Mouse (Mus musculus) right cerebral cortex, postnatal 36 days (tissue): ENCODE measurements at regions not wholly inside any gene's neighbourhood (a gene's known extent, or its start where the extent isn't known, plus 50 kb on each side); places are given as distances from the start of the nearest gene placed in this dataset.
A peak's percentile ranks its signal among the peaks of the same experiment; 100 is the strongest.

ENCODE experiments used
- DNase-seq, 2 experiments: peaks; one replicate each; pipeline ENCODE4 v3.0.0; 2022; ENCODE audit warnings: low spot score in 2 of 2, mixed read lengths in 1 of 2

GRCm38 (mm10) chr6:94413987-94414360, 86.2 kb upstream of the Slc25a26 start:
- no peak for DNase-seq

DNA sequence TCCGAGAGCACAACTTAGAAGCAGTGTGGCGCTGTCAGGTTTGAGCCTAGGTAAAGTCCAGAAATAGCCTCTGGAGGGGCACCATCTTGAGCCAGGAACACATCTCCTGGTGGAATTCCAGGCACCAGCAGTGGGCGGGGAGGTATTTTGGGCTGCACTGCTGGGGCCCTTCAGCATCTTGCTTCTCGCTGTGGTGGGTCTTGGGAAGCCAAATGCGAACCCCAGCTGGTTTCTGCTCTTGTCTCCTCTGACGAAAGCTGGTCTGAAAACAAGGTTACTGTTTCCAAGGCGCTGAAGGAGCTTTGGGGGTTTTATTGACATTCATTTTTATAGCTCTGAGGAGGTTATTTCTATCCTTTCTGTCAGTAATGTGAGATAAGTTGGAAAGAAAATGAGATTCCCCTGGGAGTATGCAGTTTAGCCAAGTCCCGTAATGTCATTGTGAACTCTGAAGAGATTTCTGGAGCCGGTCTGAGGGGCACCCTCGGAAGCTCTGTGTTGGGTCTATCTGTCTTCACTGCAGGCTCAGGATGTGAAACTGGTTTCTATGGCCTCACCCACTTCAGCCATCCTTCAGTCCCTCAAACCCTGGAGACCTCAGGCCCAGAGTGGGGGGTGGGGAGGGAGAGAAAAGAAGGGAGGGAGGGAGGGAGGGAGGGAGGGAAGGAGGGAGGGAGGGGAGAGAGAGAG, 86.7 kb upstream of the Slc25a26 start:
- DNase-seq, result peak; percentile 14 to 16

DNA sequence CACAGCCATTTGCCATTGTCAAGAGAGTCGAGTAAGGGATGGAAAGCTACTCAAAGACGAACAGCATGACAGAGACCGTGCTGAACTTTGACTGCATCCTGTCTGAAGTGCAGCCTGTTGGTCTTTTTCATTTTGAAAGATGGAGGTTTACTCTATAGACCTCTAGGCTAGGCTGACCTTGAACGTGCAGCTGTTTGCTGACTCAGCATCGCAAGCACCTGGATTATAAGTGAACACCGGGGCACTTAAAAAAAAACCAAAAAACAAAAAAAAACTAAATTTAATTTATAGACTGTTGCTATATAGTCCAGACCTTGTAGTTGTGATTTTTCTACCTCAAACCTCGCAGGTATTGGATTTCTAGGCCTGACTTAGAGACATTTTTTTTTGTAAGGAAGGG, 87.8 kb upstream of the Slc25a26 start:
- no peak for DNase-seq

GRCm38 (mm10) chr6:94410480-94410879, 89.7 kb upstream of the Slc25a26 start:
- DNase-seq, result no peak

GRCm38 (mm10) chr6:94408996-94409395, 91.1 kb upstream of the Slc25a26 start:
- no peak for DNase-seq

- DNase-seq, result no peak
Observed at GRCm38 (mm10) chr6:94407751-94408150, 92.4 kb upstream of the Slc25a26 start.

DNA sequence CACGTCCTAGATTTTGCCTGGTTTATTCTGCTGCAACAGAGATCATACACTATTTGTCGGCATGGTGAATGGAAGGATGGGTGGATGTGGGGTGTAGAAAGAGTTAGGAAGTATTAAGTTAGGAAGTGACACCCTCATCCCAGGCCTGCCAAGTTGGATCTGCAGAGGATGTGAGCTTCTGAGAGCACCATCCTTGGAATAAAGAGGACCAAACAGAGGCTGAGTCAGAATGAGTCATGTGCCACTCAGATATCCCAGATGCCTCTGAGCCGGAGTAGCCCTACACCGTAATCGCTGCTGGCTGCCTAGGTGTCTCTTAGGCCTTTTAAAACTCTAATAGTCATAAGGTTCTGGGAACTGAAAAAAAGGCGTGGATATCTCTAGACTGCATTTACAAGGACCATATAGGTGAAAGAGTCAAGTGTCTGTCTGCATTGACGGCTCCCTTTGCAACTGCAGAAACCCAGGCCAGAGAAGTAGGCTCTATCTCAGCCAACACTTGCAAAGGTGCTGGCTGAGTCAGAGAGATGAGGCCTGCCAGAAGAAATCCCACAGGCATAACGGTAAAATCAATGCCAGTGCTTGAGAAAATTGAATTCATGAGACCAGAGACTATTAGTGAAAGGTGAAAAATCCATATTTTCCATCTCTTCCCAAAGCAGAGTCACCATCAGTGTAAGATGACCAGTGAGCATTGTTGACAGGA, 94.6 kb upstream of the Slc25a26 start:
- DNase-seq, result peak; percentile 30 to 63

DNA sequence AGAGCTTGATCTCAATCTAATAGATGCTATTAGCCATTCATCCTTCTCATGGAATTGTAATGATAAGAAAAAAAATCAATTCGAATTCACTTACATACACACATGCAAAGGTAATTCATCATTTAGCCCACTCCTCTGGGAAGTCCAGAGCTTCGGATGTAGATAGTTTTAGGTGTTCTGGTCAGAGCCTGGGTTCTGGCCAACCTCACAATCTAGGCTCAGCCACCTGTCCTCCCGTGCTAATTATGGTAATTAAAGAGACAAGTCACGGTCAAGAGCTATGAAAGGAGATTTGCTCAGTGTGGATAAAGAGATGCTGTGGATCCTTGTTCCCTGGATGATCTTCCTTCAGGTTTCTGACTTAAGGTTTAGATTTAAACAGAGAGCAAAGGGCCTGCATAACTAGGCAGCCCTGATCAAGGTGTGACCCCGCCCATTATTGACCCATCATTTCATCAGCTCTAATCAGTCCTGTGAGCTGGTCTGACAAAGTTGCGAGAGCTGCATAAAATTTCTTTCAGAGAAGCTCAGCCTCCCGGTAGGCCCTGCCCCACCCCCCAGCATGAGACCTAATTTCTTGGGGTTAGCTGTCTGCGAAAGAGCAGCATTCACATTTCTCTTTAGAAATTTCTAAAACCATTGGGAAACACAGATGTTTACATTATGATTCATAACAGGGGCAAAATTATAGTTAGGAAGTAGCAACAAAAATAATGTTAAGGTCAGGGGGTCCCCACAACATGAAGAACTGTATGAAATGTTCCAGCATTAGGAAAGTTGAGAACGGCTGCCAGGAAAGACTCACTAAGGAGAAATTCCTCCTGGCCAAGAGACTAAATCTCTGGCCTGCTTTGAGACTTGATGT, 98.3 kb upstream of the Slc25a26 start:
- DNase-seq, result no peak

GRCm38 (mm10) chr6:94401061-94401591, 99.0 kb upstream of the Slc25a26 start:
- peak in 1 of 2 experiments; percentile 10 for DNase-seq

- peak in 1 of 2 experiments; percentile 6 for DNase-seq
Observed at GRCm38 (mm10) chr6:94400471-94401051, 99.6 kb upstream of the Slc25a26 start.

- DNase-seq, result no peak
Observed at GRCm38 (mm10) chr6:94391134-94391533, 107.4 kb upstream of the Magi1 start.

- no peak for DNase-seq
Observed at GRCm38 (mm10) chr6:94390403-94390802, 106.7 kb upstream of the Magi1 start.

DNA sequence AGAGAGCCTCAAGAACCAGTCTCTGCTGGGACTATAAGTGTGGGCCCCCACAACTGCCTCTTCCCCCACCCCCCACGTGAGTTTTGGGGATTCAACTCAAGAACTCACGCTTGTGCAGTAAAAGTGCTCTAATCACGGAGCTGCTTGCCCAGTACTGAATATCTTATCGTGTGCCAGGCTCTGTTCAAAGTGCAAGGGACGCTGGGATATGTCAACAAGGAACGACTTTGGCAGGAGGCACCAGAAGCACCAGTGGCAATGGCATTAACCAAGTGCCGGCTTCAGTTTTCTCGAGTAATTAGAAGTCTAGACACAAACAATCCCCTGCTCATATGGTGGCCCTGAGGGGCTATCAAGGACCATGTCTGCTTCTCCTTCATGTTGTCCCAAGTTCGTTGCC, 106.0 kb upstream of the Magi1 start:
- no peak for DNase-seq

DNA sequence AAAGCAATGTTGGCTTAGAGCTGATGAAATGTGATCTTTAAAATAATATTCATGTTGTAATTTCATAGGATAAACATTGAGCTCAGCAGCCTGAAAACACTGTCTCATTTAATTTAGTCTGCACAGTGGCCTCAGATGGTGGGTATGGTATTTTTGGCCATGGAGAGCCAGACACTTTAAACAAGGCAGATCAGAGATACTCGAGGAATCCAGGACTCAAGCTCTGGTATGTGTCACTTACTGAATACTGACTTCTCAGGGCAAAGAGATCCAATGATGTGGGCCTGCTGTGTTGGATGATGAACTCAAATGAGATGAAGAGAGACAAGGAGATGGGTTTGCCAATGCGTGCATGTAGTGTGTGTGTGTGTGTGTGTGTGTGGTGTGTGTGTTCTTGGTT, 103.9 kb upstream of the Magi1 start:
- no peak for DNase-seq

DNA sequence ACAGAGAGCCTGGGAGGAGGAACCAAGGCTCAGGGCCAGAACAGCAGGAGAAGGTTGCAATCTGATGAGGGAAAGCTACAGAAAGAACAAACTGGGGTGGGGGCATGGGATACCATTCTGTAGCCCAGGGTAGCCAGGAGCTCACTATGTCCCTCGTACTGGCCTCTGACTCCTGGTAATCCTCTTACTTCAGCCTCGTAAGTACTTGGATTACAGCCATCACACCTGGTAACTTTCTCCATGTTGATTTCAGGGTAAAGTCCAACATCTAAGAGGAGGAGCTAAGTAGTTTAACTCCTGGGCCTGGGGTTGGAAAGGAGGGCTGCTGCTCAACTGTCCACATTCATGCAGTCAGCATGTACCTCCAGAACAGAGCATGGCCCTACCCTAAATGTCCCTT, 101.8 kb upstream of the Magi1 start:
- no peak for DNase-seq

DNA sequence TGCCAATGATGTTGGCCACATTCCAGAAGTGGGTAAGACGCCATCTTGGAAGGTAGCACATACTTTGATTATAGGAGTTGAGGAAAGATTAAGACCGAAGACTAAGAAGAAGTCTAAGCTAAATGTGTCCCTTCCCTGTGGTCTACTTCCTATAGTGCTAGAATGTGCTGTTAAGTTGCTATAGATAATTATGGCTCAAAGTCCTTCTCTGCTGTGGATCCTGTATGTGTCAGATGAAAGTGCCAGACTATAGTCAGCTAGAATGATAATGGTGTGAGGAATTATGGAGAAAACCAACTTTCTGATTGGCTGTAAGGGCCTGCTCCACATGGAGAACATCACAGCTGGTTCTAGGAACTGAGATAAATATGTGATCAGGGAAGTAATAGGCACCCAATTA, 86.3 kb upstream of the Magi1 start:
- DNase-seq, result no peak

- DNase-seq, result peak in 1 of 2 experiments; percentile 5
Observed at GRCm38 (mm10) chr6:94363951-94364350, 80.2 kb upstream of the Magi1 start.

DNA sequence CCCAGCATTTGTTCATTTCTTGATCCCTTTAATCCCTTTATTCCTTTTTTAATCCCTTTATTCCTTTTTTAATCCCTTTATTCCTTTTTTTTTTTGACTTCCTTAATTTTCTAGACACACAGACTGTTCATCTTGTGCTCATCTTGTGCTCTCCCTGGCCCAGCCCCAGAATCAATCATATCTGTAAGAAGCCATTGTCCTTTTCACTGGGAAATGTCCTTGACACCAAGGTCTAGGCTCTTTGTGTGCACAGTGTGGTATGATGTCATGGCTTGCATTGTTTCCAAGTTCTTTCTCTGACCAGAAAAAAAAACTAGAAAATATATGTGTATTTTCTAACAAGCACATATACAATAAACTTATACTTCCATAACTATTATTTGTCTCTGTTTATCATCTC, 78.9 kb upstream of the Magi1 start:
- no peak for DNase-seq

GRCm38 (mm10) chr6:94357568-94357967, 73.9 kb upstream of the Magi1 start:
- no peak for DNase-seq

DNA sequence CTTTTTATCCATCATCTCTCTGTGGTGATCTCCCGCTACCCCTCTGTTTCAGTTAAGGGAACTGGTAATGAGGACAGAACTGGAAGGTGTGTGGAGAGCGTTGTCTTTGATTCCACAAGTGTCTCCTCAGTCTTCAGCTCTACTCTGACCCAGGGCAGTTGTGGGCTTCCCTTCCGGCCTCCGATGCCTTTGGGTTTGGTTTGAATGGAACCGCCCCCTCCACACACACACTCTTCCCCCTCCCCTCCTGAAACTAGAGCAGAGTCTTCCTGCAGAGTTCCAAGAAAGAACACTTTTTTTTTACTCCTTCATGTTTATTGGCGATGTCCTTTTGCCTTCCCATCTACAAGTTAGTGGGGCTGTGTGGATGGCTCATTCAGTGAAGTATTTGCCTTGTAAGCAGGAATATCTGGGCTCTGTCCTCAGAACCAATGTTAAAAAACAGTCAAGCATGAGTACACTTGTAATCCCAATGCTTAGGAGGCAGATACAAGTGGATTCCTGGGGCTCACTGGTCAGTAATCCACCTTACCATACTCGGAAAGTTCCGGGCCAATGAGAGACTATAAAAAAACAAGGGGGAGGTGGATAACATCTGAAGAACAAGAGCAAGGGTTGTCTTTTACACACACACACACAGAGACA, 70.9 kb upstream of the Magi1 start:
- DNase-seq, result no peak

DNA sequence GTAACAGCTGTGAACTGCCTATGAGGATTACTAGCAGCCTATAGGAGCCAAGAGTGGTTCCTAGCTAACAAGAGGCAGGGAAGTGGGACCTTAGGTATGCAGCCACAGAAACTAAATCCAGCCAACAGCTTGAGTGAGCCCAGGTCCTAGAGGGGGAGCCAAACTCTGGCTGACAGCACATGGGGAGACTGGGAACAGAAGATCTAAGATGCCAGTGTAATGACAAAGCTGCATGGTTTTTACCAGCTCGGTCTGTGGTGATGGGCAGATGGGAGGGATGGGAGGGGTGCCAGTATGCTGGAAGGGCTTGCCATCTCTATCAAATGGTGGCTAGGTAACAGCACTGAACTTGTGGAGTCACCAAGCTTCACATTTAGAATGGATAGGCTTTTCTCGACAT, 60.6 kb upstream of the Magi1 start:
- DNase-seq, result no peak
